Mouse (Mus musculus): ENCODE measurements around the gene Acbd4. TPM values are rescaled to one million over a fixed set of nuclear protein-coding genes. Genes with fewer than 3 reads are reported as not detected.
A peak's percentile ranks its signal among the peaks of the same experiment; 100 is the strongest.

The Acbd4 gene
- total and polyA plus RNA-seq, 3 experiments: 11.9 to 32.7 (median 22.1) TPM

- H3K27me3 ChIP-seq (ENCODE audit: insufficient read depth, low read length): no peaks in the 10 kb centered on the region
- no peaks in the 10 kb centered on the region for H3K9me3 ChIP-seq (replicated peaks)
- H3K36me3 ChIP-seq (replicated peaks): peaks cover 24% of the 10 kb centered on the region
- H3K4me3 ChIP-seq (ENCODE audit: low read depth, low read length): no peak overlapping the region; the same call in 1 of the 2 replicates
- ATAC-seq (ENCODE audit: extremely low read depth, insufficient number of reproducible peaks, low FRiP score, poor library complexity, severe bottlenecking) (no peak), DNase-seq (ENCODE audit: low spot score) (no peak)
- H3K4me1 ChIP-seq (ENCODE audit: insufficient read depth, low read depth, low read length): peaks cover 37% of the 10 kb centered on the region
- no peak for TF ChIP-seq TAL1 (conservative IDR thresholded peaks at IDR 0.05; ENCODE audit: low read depth, low read length)
- no peak for TF ChIP-seq GATA1 (IDR thresholded peaks at IDR 0.05; ENCODE audit: borderline replicate concordance, low read length)
- TF ChIP-seq GATA2 (IDR thresholded peaks at IDR 0.05; ENCODE audit: borderline replicate concordance, low read depth, low read length): no peak
Observed at GRCm38 (mm10) chr11:103118866-103119265, 17.4 kb downstream of the Acbd4 start.

- H3K4me3 ChIP-seq (ENCODE audit: low read depth, low read length): no peak overlapping the region
- ATAC-seq (ENCODE audit: extremely low read depth, insufficient number of reproducible peaks, low FRiP score, poor library complexity, severe bottlenecking) (no peak), DNase-seq (ENCODE audit: low spot score) (no peak)
- H3K4me1 ChIP-seq (ENCODE audit: insufficient read depth, low read depth, low read length): peaks cover 30% of the 10 kb centered on the region
- no peaks in the 10 kb centered on the region for H3K27me3 ChIP-seq (ENCODE audit: insufficient read depth, low read length)
- TF ChIP-seq POLR2AphosphoS5 (IDR thresholded peaks at IDR 0.05; ENCODE audit: insufficient replicate concordance, low read depth, low read length): no peak
- no peak for TF ChIP-seq TAL1 (conservative IDR thresholded peaks at IDR 0.05; ENCODE audit: low read depth, low read length)
- no peak for TF ChIP-seq GATA1 (IDR thresholded peaks at IDR 0.05; ENCODE audit: borderline replicate concordance, low read length)
- TF ChIP-seq CTCF (IDR thresholded peaks at IDR 0.05; ENCODE audit: low read depth, low read length): no peak
- no peak for TF ChIP-seq GATA2 (IDR thresholded peaks at IDR 0.05; ENCODE audit: borderline replicate concordance, low read depth, low read length)
- H3K9me3 ChIP-seq (replicated peaks): no peaks in the 10 kb centered on the region
- H3K36me3 ChIP-seq (replicated peaks): peaks cover 19% of the 10 kb centered on the region
Observed at GRCm38 (mm10) chr11:103119609-103120008, 18.1 kb downstream of the Acbd4 start.

DNA sequence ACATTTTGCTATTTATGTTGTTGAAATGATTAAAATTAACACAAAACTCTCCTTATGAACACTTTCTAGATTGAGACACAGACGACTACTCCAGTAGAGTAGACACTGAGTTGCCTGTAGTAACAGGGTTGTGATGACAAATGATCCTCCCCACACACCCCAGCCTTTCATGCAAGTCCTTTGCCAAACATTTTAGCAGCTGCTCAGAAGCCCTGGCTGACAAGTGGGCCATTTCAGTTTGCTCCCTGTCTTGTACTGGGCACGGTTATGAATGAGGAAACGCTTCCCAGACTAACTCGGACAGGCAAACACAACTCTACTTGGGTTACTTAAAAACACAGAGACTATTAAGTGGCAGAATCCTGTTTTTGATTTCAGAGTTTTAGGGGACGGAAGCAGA, 18.8 kb downstream of the Acbd4 start:
- DNase-seq (ENCODE audit: low spot score): no peak
- Histone ChIP-seq H3K36me3 (replicated peaks) (peaks cover 19% of the 10 kb centered on the region), H3K4me1 (ENCODE audit: insufficient read depth, low read depth, low read length) (peaks cover 24% of the 10 kb centered on the region), H3K9me3 (replicated peaks) (no peaks in the 10 kb centered on the region), H3K4me3 (ENCODE audit: low read depth, low read length) (no peak overlapping the region), H3K27me3 (ENCODE audit: insufficient read depth, low read length) (no peaks in the 10 kb centered on the region)
- no peak for ATAC-seq (ENCODE audit: extremely low read depth, insufficient number of reproducible peaks, low FRiP score, poor library complexity, severe bottlenecking)
- TF ChIP-seq TAL1 (conservative IDR thresholded peaks at IDR 0.05; ENCODE audit: low read depth, low read length): no peak
- no peak for TF ChIP-seq GATA2 (IDR thresholded peaks at IDR 0.05; ENCODE audit: borderline replicate concordance, low read depth, low read length)
- no peak for TF ChIP-seq CTCF (IDR thresholded peaks at IDR 0.05; ENCODE audit: low read depth, low read length)
- no peak for TF ChIP-seq POLR2AphosphoS5 (IDR thresholded peaks at IDR 0.05; ENCODE audit: insufficient replicate concordance, low read depth, low read length)
- no peak for TF ChIP-seq GATA1 (IDR thresholded peaks at IDR 0.05; ENCODE audit: borderline replicate concordance, low read length)

DNA sequence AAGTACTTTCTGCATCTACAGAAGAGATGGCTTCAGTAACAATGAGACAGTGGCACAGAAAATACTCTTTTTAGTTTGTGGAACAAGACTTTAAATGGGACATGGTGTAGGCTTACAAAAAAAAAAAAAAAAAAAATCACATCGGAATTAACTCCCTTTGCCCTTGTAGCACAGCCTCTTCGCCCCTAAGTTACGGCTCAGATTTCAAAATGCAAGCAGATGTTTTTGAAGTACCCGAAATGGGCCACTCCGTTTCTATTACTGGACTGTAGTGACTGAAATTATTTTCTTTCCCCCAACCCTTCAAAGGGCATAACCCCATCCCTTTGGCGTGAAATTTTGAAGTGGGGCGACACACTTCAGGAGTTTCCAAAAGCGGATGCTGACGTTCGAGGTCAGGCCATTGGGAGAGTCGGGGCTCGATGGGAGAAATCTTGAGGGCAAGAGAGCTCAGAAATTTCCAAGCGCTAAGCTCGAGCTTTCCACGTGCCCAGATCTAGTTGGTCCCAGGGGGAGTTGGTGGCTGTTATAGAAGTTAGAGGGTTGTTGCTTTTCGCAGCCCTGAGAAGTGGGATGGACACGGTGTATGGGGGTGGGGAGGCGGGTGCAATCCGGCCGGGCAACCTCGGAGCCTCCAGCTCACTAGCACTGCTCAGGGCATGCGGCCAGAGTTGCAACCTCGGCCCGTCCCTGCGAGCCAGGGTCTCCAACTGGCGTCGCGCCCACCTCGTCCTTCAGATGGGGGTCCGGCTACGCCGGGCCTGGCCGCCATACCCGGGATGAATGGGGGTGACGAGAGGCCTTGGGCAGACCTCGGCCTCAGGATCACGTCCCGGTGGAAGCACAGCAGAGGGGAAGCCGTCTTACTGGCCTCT, 30.5 kb downstream of the Acbd4 start, which contains the start of gene Hexim2:
Gene Hexim2, plus strand, starts transcription at position 729 of the 875 bp plus-strand sequence.
- H3K4me1 ChIP-seq (ENCODE audit: insufficient read depth, low read depth, low read length): peaks cover 60% of the 10 kb centered on the region
- no peaks in the 10 kb centered on the region for H3K9me3 ChIP-seq (replicated peaks)
- H3K36me3 ChIP-seq (replicated peaks): peaks cover 36% of the 10 kb centered on the region
- no peak for ATAC-seq (ENCODE audit: extremely low read depth, insufficient number of reproducible peaks, low FRiP score, poor library complexity, severe bottlenecking)
- H3K4me3 ChIP-seq (ENCODE audit: low read depth, low read length): peak within 1 kb of the TSS; percentile 98
- peak; percentile 21 for DNase-seq (ENCODE audit: low spot score)
- TF ChIP-seq GATA1 (IDR thresholded peaks at IDR 0.05; ENCODE audit: borderline replicate concordance, low read length): no peak
- TF ChIP-seq CTCF (IDR thresholded peaks at IDR 0.05; ENCODE audit: low read depth, low read length): no peak
- TF ChIP-seq POLR2AphosphoS5 (IDR thresholded peaks at IDR 0.05; ENCODE audit: insufficient replicate concordance, low read depth, low read length): no peak
- TF ChIP-seq GATA2 (IDR thresholded peaks at IDR 0.05; ENCODE audit: borderline replicate concordance, low read depth, low read length): no peak
- TF ChIP-seq TAL1 (conservative IDR thresholded peaks at IDR 0.05; ENCODE audit: low read depth, low read length): no peak
- no peaks in the 10 kb centered on the region for H3K27me3 ChIP-seq (ENCODE audit: insufficient read depth, low read length)

- DNase-seq (ENCODE audit: low spot score) (peak; percentile 84), ATAC-seq (ENCODE audit: extremely low read depth, insufficient number of reproducible peaks, low FRiP score, poor library complexity, severe bottlenecking) (peak; percentile 88)
- H3K27me3 ChIP-seq (ENCODE audit: insufficient read depth, low read length): no peaks in the 10 kb centered on the region
- no peak for TF ChIP-seq TAL1 (conservative IDR thresholded peaks at IDR 0.05; ENCODE audit: low read depth, low read length)
- TF ChIP-seq GATA1 (IDR thresholded peaks at IDR 0.05; ENCODE audit: borderline replicate concordance, low read length): no peak
- no peak for TF ChIP-seq CTCF (IDR thresholded peaks at IDR 0.05; ENCODE audit: low read depth, low read length)
- no peak for TF ChIP-seq POLR2AphosphoS5 (IDR thresholded peaks at IDR 0.05; ENCODE audit: insufficient replicate concordance, low read depth, low read length)
- TF ChIP-seq GATA2 (IDR thresholded peaks at IDR 0.05; ENCODE audit: borderline replicate concordance, low read depth, low read length): no peak
- peak overlapping the region; percentile 98 for H3K4me3 ChIP-seq (ENCODE audit: low read depth, low read length)
- peaks cover 66% of the 10 kb centered on the region for H3K4me1 ChIP-seq (ENCODE audit: insufficient read depth, low read depth, low read length)
- no peaks in the 10 kb centered on the region for H3K9me3 ChIP-seq (replicated peaks)
- peaks cover 34% of the 10 kb centered on the region for H3K36me3 ChIP-seq (replicated peaks)
Observed at GRCm38 (mm10) chr11:103132576-103133455, 31.3 kb downstream of the Acbd4 start.
